Mouse (Mus musculus) lung, postnatal 25 days (tissue): Measurements from ENCODE around the gene Palld.
A peak's percentile ranks its signal among the peaks of the same experiment; 100 is the strongest.

Source experiments
- DNase-seq: peaks from one replicate; pipeline ENCODE4 v3.0.0; 2022; ENCODE audit warnings: low spot score

Gene Palld

DNA sequence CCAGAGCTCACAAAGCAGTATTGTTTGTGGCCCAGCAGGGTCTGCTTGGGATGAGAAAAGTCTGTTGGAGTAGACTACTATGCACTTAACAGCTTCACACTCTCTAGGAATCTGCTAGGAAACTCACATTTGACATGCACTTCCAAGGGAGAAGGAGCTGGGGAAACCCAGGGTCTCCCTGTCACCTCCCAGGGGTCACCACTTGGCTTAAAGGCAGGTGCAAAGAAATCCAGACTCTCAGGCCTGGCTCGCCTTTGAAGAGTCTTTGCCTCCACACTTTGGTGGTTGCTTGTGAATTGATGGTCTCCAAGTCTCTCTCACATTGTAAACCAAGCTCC, 272.9 kb downstream of the Palld start:
- DNase-seq, result no peak

DNA sequence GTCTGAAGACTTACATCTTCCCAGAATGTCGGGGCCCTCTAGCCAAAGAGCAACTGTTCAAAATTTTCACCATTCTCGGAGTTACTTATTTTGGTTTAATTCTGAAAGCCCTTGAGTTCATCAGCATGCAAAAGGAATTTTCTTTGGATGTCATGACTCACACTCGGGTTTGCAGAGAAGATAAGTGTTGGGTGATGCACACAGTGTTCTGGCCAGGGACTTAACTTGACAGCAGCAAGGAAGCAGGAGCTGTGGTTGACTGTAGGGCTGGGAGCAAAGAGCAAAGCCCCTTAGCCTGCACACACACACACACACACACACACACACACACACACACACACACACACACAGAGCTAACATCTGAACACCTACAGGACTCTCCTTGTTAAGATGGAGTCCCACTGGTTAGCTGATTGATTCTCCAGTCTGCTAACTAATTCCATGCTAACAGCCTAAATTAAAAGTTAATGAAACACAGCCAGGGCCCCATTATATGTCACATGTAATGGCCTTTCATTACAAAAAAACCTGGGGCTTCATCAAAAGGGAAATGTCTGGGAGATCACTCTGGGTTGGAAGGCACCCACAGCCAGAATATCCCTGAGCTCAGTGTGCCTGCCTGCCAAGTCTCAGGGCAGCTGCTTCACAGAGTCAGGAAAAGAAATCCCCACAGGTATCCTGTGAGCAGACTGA, 273.4 kb downstream of the Palld start:
- no peak for DNase-seq

- no peak for DNase-seq
Observed at GRCm38 (mm10) chr8:61626246-61626952, 276.1 kb downstream of the Palld start.

- DNase-seq, result no peak
Observed at GRCm38 (mm10) chr8:61625656-61626210, 276.8 kb downstream of the Palld start.

DNA sequence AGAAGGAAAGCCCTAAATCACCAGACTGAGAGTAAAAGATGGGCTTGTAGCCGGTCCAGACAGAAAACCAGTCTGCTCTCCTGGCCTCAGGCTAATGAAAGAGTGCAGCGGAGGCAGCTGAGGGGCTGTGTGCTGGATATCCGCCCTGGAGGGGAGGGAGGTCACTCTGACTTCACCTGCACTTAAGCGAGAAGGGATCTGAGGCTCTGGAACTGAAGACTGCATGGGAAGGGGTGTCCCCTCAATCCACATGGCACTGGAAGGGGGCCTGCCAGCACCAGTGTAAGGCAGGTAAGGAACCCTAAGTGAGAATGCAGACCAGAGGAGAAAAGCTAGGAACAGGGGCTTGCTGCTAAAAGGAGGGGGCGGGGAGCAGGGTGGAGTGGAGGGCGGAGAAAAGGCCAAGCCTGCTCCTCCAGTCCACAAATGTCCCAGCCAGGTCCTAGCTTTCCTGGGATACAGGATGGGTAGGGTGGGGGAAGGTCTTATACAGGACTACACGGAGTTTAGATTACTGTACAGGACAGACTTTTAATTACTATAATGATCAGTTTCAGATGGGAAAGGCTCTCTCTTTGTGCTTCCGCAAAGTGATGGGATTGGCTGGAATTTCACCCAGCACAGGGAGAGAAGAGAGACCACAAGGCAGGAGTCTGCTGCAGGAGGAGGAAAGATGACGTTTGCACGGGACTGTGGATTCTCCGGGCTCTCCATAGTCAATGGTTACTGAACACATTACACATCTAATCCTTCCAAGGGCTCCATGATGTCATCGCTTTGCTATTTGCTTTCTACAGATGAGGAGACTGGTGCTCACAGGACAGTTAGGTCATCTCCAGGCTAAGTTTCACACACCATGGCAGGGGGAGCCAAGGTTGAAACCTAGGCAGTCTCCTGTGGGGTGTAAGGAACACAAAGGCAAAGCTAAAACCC, 278.7 kb downstream of the Palld start:
- no peak for DNase-seq

GRCm38 (mm10) chr8:61621300-61621699, 281.2 kb downstream of the Palld start:
- DNase-seq, result no peak

DNA sequence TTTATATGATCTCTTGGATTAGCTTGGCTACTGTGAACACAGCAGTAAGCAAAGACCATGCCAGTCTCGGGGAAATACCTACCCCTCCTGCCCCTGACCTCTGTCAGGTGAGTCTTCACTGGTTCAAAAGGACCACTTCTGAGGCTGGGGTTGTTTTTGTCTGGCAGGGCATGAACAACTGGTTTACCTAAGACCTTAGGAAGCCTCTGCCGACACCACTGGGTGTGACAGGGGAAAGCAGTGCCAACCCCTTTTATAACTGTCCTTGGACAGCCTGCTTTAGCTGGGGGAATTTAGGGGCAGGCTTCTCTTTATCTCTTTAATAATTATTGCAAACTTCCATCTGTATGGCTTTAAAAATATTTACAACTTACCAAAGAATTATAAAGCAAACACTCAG, 284.8 kb downstream of the Palld start:
- no peak for DNase-seq

DNA sequence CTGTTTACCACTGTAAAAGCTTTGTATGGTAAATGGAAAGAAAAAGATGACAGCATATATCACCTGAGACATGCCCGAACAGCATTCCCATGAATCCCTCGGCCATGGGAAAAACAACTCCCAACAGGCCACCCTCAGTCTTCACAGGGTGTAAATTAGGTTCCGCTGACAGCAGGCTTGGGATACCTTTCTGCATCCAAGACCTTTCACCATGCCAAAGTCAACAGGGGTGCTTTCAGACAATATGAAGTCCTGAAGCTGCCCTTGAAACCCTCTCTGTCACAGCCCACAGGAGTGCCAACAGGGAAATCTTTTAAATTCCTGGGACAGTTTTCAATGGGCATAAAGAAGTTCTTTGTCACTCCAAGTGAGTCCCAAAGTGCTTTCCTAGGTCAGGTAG, 285.4 kb downstream of the Palld start:
- no peak for DNase-seq

DNA sequence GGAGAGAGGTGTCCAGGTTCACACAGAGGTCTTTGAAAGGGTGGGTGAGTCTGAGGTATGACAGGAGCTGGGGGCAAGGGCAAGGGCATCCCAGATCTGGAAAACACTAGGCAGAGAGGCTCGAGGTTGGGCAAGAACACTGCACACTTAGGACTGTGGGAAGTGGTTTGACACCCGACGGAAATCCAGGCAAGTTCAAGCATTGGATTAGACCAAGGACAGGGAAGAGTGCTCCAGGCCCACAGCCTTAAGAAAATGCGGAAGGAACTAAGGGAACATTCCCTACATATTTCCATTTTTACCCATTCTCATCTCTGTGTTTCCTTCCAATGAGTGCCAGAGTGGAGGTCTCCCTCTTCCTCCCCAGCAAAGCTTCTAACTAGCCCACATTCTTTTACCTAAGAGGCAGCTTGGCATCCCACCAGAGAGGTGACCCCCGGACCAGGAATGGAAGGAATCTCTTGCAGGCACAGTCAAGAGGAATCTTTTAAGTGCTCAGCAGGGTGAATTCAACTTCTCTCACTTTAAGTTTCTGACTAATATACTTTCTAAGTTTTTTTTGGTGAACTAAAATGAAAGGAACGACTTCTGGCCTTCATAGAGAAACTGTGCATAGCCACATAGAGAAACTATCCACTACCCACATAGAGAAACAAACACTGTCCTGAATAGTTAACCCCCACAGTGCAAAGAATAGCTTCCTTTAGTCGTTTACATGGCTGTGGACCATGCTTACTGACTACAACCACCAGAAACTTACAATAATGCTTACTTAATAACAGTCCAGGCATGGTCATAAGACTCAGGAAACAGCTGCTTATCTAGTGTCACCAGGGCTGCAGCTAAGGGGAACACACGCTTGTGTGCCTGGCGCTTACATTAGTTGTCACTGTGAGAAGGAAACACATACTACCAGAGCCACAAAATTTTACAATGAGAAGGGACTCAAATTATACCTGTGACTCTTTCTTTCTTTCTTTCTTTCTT, 286.5 kb downstream of the Palld start:
- no peak for DNase-seq

- DNase-seq, result no peak
Observed at GRCm38 (mm10) chr8:61611741-61612140, 290.7 kb downstream of the Palld start.

GRCm38 (mm10) chr8:61611077-61611476, 291.4 kb downstream of the Palld start:
- DNase-seq, result no peak

DNA sequence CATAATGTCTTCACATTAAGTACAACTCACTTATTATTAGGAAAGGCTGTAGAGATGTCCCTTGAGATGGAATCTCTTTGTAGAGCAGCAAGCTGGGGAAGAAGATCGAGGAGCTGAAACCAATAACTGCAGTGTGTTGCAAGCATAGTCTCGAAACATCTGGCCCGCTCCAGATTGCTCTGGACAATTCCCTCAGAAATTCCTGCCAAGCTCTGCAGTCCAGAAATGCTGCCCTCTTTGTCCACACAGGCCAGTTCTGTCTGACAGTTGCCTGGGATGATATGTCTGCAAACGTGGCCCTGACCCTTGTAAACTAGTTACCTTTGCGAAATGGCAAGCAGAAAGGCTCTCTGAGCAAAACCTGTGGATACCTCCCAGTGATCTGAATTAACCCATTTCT, 291.9 kb downstream of the Palld start:
- DNase-seq, result peak; percentile 34

GRCm38 (mm10) chr8:61607463-61607813, 295.1 kb downstream of the Palld start:
- DNase-seq, result no peak

DNA sequence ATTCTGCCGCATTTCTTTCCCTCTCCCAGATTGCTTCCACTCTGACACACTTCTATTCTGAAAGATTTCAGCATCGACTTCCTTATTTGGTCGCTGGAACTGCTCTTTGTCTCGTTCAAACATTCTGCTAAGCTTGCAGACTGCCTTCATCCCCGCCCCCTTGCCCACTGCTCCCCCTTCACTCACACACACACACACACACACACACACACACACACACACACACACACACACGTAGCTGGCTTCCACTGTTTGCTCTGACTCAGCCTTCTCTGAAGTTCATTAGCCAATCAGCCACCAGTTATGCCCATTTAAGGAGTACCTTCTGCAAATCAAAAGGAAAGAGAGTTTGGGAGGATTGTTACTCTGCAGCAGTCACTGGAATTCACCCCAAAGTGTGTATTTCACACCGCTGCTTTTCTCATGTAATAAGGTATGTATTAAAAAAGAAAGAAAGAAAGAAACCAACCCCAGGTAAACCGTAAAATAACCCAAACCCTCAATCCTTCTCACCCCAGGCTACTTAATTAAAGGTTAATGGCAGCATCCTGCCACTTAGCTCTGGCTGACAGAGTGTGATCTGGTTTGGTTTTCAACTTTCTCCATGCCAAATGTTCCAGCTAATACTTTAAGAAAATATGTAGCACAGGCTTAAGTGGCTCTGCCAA, 295.6 kb downstream of the Palld start:
- DNase-seq, result peak; percentile 79

DNA sequence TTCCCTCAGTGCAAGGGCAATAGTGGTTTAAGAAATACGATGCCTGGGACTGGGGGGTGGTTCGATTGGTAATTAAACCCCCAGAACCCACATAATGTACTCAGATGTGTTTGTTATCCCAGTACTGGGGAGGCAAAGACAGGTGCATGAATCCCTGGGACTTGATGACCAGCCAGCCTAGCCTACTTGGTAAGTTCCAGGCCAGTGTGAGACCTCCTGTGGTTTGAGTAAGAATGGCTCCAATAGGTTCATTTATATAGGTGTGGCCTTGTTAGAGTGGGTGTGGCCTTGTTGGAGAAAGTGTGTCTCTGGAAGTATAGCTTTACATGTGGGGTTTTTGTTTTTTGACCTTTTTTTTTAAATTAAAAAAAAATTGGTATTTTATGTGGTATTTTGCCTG, 297.6 kb downstream of the Palld start:
- DNase-seq, result no peak

DNA sequence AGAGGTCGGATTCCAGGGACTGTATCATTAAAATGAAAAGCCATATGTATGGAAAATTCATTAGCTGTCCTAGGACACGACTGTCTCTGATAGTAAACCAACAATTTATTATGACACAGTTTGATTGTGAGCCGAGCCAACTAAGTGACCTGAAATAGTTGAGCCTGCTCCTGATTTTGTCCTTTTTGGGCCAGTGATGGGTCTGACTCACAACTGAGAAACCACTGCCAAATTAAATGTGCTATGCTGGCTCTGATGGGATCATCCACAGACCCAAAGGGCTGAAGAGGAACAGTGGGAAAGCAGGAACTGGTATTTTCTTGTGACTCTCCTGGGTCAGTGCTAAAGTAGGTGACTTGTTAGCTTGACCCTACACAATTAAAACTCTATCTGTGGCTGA, 305.6 kb downstream of the Palld start:
- no peak for DNase-seq

GRCm38 (mm10) chr8:61591446-61591845, 311.0 kb downstream of the Palld start:
- DNase-seq, result no peak

GRCm38 (mm10) chr8:61590551-61591431, 311.7 kb downstream of the Palld start:
- DNase-seq, result peak; percentile 88

GRCm38 (mm10) chr8:61589972-61590391, 312.5 kb downstream of the Palld start:
- no peak for DNase-seq

GRCm38 (mm10) chr8:61588336-61588735, 314.2 kb downstream of the Palld start:
- DNase-seq, result no peak
